Mouse (Mus musculus): Measurements from ENCODE around the gene Ntm.

Ntm gene

GRCm38 (mm10) chr9:29412181-29412771 is 550.7 kb downstream of the Ntm start:
- DNase-seq (ENCODE audit: low read depth, low spot score), result no peak

- peak; percentile 52 for DNase-seq (ENCODE audit: low read depth, low spot score)
Measured at GRCm38 (mm10) chr9:29411408-29412180, 551.3 kb downstream of the Ntm start.

GRCm38 (mm10) chr9:29410728-29411407 is 552.1 kb downstream of the Ntm start:
- no peak for DNase-seq (ENCODE audit: low read depth, low spot score)

GRCm38 (mm10) chr9:29410284-29410683 is 552.7 kb downstream of the Ntm start:
- DNase-seq (ENCODE audit: low read depth, low spot score), result no peak

- DNase-seq (ENCODE audit: low read depth, low spot score), result no peak
Measured at GRCm38 (mm10) chr9:29409216-29409907, 553.6 kb downstream of the Ntm start.

- peak; percentile 42 for DNase-seq (ENCODE audit: low read depth, low spot score)
Measured at GRCm38 (mm10) chr9:29407954-29408353, 555.0 kb downstream of the Ntm start.

- DNase-seq (ENCODE audit: low read depth, low spot score), result no peak
Measured at GRCm38 (mm10) chr9:29406973-29407372, 556.0 kb downstream of the Ntm start.

GRCm38 (mm10) chr9:29406046-29406445 is 556.9 kb downstream of the Ntm start:
- no peak for DNase-seq (ENCODE audit: low read depth, low spot score)

- DNase-seq (ENCODE audit: low read depth, low spot score), result no peak
Measured at GRCm38 (mm10) chr9:29400151-29400550, 562.8 kb downstream of the Ntm start.

GRCm38 (mm10) chr9:29396101-29396500 is 566.8 kb downstream of the Ntm start:
- no peak for DNase-seq (ENCODE audit: low read depth, low spot score)

- no peak for DNase-seq (ENCODE audit: low read depth, low spot score)
Measured at GRCm38 (mm10) chr9:29393136-29393535, 569.8 kb downstream of the Ntm start.

- DNase-seq (ENCODE audit: low read depth, low spot score), result no peak
Measured at GRCm38 (mm10) chr9:29390796-29391517, 572.0 kb downstream of the Ntm start.

- no peak for DNase-seq (ENCODE audit: low read depth, low spot score)
Measured at GRCm38 (mm10) chr9:29389224-29389623, 573.7 kb downstream of the Ntm start.

GRCm38 (mm10) chr9:29387136-29387535 is 575.8 kb downstream of the Ntm start:
- DNase-seq (ENCODE audit: low read depth, low spot score), result no peak

GRCm38 (mm10) chr9:29377172-29378002 is 585.6 kb downstream of the Ntm start:
- no peak for DNase-seq (ENCODE audit: low read depth, low spot score)

GRCm38 (mm10) chr9:29371341-29371740 is 591.6 kb downstream of the Ntm start:
- no peak for DNase-seq (ENCODE audit: low read depth, low spot score)

GRCm38 (mm10) chr9:29369621-29370020 is 593.3 kb downstream of the Ntm start:
- no peak for DNase-seq (ENCODE audit: low read depth, low spot score)

GRCm38 (mm10) chr9:29368291-29368690 is 594.6 kb downstream of the Ntm start:
- DNase-seq (ENCODE audit: low read depth, low spot score), result no peak

- DNase-seq (ENCODE audit: low read depth, low spot score), result no peak
Measured at GRCm38 (mm10) chr9:29357796-29358195, 605.1 kb downstream of the Ntm start.

GRCm38 (mm10) chr9:29342303-29342702 is 620.6 kb downstream of the Ntm start:
- no peak for DNase-seq (ENCODE audit: low read depth, low spot score)

GRCm38 (mm10) chr9:29341292-29341691 is 621.6 kb downstream of the Ntm start:
- no peak for DNase-seq (ENCODE audit: low read depth, low spot score)

Data from WW6 (cell line).